Mouse (Mus musculus) thymus, adult 2 months (tissue): ENCODE measurements at regions not wholly inside any gene's neighbourhood (a gene's known extent, or its start where the extent isn't known, plus 50 kb on each side); places are given as distances from the start of the nearest gene placed in this dataset.

Experiments
- DNase-seq: peaks from one replicate; pipeline ENCODE4 v3.0.0; 2021
- H3K27ac ChIP-seq: fragments of 200-500 bp; 2 replicates; pipeline ENCODE4 v1.5.1; 2012; ENCODE audit warnings: low read length, control low read depth; ENCODE audit not compliant: control insufficient read depth, insufficient read depth
- H3K27me3 ChIP-seq: fragments of 200-500 bp; 2 replicates; pipeline ENCODE4 v1.6.1; 2012; ENCODE audit warnings: mild to moderate bottlenecking, low read length, moderate library complexity, mixed read lengths; ENCODE audit not compliant: control insufficient read depth, insufficient read depth
- H3K36me3 ChIP-seq: fragments of 200-500 bp; 2 replicates; pipeline ENCODE4 v1.6.1; 2012; ENCODE audit warnings: mild to moderate bottlenecking, low read length, moderate library complexity; ENCODE audit not compliant: control insufficient read depth, insufficient read depth
- H3K4me1 ChIP-seq: fragments of 200-500 bp; replicated peaks from 2 replicates; pipeline ENCODE4 v1.6.1; 2012; ENCODE audit warnings: low read length; ENCODE audit not compliant: control insufficient read depth, insufficient read depth
- H3K4me3 ChIP-seq: fragments of 200-500 bp; 2 replicates; pipeline ENCODE4 v1.5.1; 2012; ENCODE audit warnings: mild to moderate bottlenecking, low read length, control low read depth, moderate library complexity; ENCODE audit not compliant: control insufficient read depth, insufficient read depth
- CTCF ChIP-seq: fragments of 200-500 bp; IDR thresholded peaks from 2 replicates; pipeline ENCODE4 v1.5.1; 2012; ENCODE audit warnings: mild to moderate bottlenecking, control low read depth, low read length, moderate library complexity, borderline replicate concordance; ENCODE audit not compliant: control insufficient read depth, poor library complexity, insufficient read depth; ENCODE audit errors: extremely low read depth
- POLR2A ChIP-seq: fragments of 200-500 bp; IDR thresholded peaks from 2 replicates; pipeline ENCODE4 v1.6.1; 2012; ENCODE audit warnings: mild to moderate bottlenecking, low read length, control low read depth, moderate library complexity; ENCODE audit not compliant: control insufficient read depth, poor library complexity, insufficient read depth; ENCODE audit errors: extremely low read depth
- WGBS: fragments of 180-500 bp; shearing (Covaris S2); methylation state at CpG from one replicate; pipeline ENCODE4 v1.1.7; 2018; 5-methylcytosine and 5-hydroxymethylcytosine counted together

- no peak for DNase-seq
- 49% methylated on average over 6 of the region's 6 CpGs for WGBS
- no peaks in the 10 kb centered on the region for H3K36me3 ChIP-seq
Measured at GRCm38 (mm10) chr12:16121787-16122186, 305.1 kb upstream of the Trib2 start.

GRCm38 (mm10) chr12:16118710-16119109, 302.0 kb upstream of the Trib2 start:
- TF ChIP-seq CTCF (no peak), POLR2A (no peak)
- Histone ChIP-seq H3K36me3 (no peaks in the 10 kb centered on the region), H3K4me3 (no peak overlapping the region), H3K27me3 (no peaks in the 10 kb centered on the region), H3K27ac (no peak overlapping the region), H3K4me1 (no peaks in the 10 kb centered on the region)
- no peak for DNase-seq

More at GRCm38 (mm10) chr12:16121787-16122186, 305.1 kb upstream of the Trib2 start:
- TF ChIP-seq CTCF, result no peak
- no peak for TF ChIP-seq POLR2A
- Histone ChIP-seq H3K27ac (no peak overlapping the region), H3K4me1 (no peaks in the 10 kb centered on the region), H3K27me3 (no peaks in the 10 kb centered on the region), H3K4me3 (no peak overlapping the region)

- Histone ChIP-seq H3K4me1 (no peaks in the 10 kb centered on the region), H3K27me3 (no peaks in the 10 kb centered on the region), H3K4me3 (no peak overlapping the region), H3K27ac (no peak overlapping the region), H3K36me3 (no peaks in the 10 kb centered on the region)
- no peak for DNase-seq
- WGBS, result 92% methylated on average over 7 of the region's 7 CpGs
- TF ChIP-seq CTCF (no peak), POLR2A (no peak)
Measured at GRCm38 (mm10) chr12:16106946-16107345, 290.2 kb upstream of the Trib2 start.

- H3K27me3 ChIP-seq, result no peaks in the 10 kb centered on the region
- no peaks in the 10 kb centered on the region for H3K36me3 ChIP-seq
- no peak for DNase-seq
- TF ChIP-seq CTCF (no peak), POLR2A (no peak)
- H3K4me1 ChIP-seq, result no peaks in the 10 kb centered on the region
- 88% methylated on average over 7 of the region's 7 CpGs for WGBS
- H3K27ac ChIP-seq, result no peak overlapping the region
- no peak overlapping the region for H3K4me3 ChIP-seq
Measured at GRCm38 (mm10) chr12:16098840-16099239, 282.1 kb upstream of the Trib2 start.

GRCm38 (mm10) chr12:16092643-16093042, 275.9 kb upstream of the Trib2 start:
- Histone ChIP-seq H3K36me3 (no peaks in the 10 kb centered on the region), H3K27ac (no peak overlapping the region), H3K4me3 (no peak overlapping the region), H3K4me1 (no peaks in the 10 kb centered on the region), H3K27me3 (no peaks in the 10 kb centered on the region)
- DNase-seq, result no peak
- TF ChIP-seq POLR2A, result no peak
- no peak for TF ChIP-seq CTCF
- 17% methylated on average over 3 of the region's 3 CpGs for WGBS

- TF ChIP-seq POLR2A (no peak), CTCF (no peak)
- 74% methylated on average over 6 of the region's 6 CpGs for WGBS
- no peaks in the 10 kb centered on the region for H3K27me3 ChIP-seq
- no peak overlapping the region for H3K27ac ChIP-seq
- H3K36me3 ChIP-seq, result no peaks in the 10 kb centered on the region
- no peak for DNase-seq
- H3K4me1 ChIP-seq, result no peaks in the 10 kb centered on the region
- no peak overlapping the region for H3K4me3 ChIP-seq
Measured at GRCm38 (mm10) chr12:16091336-16091735, 274.6 kb upstream of the Trib2 start.

- WGBS, result 95% methylated on average over 1 of the region's 1 CpGs
- H3K27me3 ChIP-seq, result no peaks in the 10 kb centered on the region
- no peak overlapping the region for H3K4me3 ChIP-seq
- no peak for DNase-seq
- TF ChIP-seq CTCF (no peak), POLR2A (no peak)
- H3K4me1 ChIP-seq, result no peaks in the 10 kb centered on the region
- no peaks in the 10 kb centered on the region for H3K36me3 ChIP-seq
- H3K27ac ChIP-seq, result no peak overlapping the region
Measured at GRCm38 (mm10) chr12:16083176-16083575, 266.5 kb upstream of the Trib2 start.
